Mouse (Mus musculus) kidney, postnatal 14 days (tissue): ENCODE results near the gene L2hgdh.

Source experiments
- DNase-seq: peaks from one replicate; pipeline ENCODE4 v3.0.0; 2022; ENCODE audit warnings: mixed read lengths

Gene L2hgdh

DNA sequence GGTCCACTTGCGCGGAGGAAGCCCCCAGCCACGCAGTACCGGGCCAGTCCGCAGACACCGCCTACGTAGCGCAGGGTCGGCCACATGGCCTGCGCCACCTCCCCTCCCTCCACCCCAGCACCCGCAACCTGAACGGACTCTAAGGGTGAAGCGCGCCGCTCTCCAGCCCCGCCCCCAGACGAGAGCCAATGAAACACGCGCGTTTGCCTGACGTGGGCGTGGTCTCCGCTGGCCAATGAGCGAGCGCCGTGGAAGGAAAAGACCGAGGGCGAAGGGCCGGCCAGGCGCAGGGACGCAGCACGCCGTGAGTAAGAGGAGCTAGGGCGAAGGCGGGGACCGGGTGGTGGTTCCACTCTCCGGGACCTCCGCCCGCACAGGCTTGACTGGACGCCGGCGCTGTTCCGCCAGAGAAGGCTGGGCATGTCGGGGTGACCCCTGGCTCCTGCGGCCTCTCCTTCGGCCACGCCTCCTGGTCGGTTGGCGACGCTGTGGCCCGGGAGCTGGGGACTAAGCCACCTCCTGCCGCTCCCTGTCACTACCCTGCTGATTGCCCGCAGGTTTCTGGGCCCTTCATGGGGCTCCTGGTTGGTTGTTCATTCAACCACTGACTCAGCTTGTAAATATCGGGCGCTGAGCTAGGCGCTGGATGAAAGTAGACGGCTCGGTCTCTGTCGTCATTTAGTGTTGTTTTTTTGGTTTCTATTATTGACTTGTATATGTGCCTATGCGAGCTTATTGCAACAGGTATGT lies at the start of gene L2hgdh, which contains the start of gene Atp5s:
Gene L2hgdh, minus strand, starts transcription at position 163 of the 750 bp plus-strand sequence.
Gene Atp5s, plus strand, starts transcription at position 240 of the 750 bp plus-strand sequence.
- peak; percentile 98 for DNase-seq

DNA sequence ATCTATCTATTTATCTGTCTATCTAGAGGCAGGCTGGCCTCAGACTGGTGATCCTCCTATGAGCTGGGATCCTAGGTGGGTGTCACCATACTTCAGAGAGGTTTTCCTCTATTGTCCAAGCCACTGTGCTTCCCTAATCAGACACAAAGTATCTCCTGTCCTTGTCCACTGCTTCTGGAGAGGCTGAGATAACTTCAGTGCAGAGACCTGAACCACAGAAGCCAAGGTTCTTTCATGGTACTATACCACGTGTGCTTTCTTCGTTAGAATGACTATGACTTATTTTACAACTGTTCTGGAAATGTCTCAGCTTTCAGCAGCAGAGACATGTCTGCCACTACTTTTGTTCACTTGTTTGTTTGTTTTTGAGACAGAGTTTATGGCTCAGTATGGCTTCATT lies 44.2 kb upstream of the L2hgdh start:
- DNase-seq, result no peak

DNA sequence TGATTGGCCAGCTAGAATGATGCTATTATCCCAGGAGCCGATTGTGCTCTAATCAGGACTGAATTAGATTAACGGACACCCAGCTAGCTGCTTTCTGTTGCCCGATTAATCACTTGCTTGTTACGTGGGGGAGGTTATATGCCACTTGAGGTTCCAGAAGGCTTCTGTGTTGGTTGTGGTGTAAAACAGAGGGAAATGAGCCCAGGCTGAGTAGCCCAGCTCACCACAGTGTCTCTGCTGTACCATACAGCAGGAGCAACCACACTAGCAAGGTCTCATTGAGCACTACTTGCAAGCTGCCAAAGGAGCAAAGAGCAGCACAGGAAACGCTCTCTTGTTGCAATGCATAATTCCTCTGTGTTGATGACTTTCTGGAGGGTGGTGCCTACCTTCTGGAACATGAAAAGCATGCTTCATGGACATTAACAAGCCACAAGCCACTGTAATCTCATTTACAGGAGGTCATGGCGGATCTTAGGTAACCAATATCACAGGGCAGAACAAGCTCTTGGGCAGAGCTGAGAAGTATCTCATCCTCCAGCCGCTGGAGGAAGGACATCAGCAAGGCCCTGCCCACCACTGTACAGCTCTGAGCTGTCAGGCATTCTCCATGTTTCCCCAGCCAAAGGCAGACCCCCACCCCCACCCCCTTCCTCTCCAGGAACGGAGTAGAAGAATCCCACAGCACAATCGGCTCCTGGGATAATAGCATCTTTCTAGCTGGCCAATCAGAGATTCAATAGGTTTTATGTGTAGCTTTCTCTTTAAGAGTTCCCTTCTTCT lies 43.0 kb upstream of the L2hgdh start:
- DNase-seq, result no peak

DNA sequence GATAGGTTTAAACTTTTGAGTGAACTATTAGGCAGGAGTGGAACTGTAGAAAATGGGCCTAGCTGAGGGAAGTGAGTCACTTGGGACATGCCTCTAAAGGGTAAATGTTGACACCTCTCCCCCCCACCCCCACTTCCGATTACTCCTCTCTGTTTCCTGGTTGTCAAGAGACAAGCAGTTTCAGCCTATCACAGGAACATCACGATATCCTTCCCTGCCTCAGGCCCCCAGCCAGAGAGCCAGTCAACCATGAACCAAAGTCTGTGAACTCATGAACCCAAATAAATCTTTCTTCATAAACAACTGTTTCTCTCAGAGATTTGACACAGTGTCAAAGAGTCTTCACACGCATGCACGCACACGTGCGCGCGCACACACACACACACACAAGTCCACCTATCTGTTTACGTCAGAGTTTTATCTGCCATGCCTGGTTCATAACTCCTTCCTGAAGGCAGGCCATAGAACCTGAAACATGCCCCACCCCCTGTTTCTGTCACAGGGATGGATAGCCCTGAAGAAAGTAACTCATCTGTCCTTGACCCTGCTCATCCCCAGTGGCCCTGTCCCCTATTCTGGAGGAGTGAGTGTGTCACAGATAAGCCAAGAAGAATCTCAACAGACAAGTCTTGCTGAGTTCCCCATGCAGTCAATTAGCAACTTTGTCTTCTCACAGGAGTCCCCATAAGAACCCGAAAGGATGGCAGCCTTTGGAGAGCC lies 41.7 kb upstream of the L2hgdh start:
- peak; percentile 77 for DNase-seq

DNA sequence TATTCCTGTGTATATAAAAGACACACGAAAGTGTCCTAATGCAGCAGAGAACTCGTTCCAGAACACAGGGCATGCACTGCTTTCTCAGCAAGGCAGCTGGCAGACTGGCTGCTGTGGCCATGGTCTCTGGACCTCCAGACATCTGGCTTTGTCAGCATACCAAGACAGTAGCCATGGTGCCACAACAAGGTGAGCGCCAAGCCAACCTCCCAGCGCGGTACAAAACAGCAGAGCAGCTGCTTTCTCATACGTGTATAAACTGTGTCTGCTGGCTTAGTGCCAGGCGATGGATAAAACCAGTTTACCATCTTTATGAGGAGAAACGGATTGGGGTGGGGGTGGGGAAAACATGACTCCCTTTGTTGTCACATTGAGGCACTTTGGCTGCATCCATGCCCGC lies 40.9 kb upstream of the L2hgdh start:
- peak; percentile 51 for DNase-seq

DNA sequence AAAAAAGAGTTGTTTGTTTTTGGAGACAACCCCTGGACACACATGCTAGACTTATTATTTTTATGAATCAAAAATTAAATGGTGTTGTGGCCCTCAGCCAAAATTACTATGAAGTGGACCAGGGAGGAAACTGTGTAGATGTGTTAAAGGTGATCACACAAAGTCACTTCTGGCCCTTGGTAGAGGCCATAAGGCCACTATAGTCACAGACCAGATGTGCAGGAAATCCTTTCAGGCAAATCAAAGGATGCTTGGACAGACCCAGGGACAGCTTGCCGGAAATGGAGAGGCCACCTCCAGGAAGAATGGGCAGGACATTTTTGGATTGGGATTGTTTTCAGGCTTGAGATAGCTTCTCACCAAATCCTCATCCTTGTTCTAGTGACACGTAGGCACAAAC lies 36.9 kb upstream of the L2hgdh start:
- peak; percentile 71 for DNase-seq

DNA sequence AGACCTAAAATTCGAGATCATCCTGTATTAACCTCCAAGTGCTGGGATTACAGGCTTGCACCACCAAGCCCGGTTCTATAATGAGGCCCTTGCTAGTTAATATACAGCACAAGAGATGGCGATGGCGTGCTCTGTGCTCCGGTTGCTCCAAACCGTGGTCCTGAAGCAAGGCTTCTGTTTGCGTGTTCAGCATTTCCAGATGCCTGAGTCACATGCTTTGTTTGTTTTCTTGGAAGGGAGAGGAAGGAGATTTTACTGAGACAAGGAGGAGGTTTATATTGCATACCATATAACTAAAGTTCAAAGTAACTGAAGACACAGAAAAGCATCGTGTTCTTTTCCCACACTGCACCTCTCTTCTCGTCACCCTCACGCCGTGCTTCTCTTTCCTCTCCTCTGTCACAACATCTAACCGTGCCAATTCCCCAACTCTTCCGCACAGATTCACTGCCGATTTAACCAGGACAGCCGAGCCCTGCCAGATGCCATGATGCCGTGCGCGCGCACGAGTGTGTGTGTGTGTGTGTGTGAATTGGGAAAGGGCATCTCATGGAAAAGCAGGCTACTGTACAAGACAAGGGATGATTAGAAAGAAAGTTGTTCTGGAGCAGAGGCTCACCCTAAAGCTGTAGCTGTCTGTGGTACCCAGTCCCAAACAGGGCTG lies 36.2 kb upstream of the L2hgdh start:
- no peak for DNase-seq

DNA sequence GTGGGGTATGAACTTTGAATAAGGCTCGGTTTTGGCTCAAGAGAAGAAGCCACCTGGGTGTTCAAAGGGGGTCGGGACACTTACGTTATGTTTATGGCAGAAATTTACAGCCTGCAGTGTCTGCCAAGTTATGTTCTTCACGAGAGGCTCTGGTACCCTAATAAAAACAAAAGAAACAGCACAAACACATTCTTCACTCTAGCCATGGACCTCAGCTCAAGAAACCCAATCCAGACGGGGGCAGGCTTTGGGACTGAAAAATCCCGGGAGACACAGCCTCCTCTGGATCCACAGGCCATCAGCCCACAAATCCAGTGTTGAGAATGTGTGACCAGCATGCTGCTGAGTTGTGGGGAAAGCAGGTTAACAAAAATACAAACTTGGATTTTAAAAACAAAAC lies 35.3 kb upstream of the L2hgdh start:
- no peak for DNase-seq

DNA sequence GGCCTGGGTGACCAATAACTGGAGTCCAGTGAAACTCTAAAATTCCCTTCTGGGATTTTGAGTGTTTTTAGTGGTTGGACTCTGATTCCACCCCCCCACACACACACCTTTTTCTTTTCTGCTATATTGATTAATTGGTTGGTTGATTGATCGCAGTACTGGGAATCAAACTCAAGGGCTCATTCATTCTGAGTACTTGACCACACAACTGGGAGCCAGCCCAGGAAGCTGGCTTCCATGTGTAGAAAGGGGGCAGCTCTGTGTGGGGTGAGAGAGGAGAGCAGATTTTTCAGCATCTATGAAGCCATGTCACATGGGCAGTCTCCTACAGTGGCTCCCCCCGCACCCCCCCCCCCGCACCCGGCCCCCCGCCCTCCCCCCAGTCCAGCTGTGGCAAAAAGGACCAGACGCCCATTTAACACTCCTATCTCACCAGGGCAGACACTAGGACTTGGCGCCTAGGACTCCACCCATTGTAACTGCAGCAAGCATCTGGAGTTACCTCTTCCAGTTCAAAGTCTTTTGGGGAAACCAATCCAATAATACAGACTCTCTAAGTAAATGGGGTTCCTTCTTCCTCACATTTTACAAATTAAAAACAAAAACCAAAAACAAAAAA lies 34.7 kb upstream of the L2hgdh start:
- no peak for DNase-seq

DNA sequence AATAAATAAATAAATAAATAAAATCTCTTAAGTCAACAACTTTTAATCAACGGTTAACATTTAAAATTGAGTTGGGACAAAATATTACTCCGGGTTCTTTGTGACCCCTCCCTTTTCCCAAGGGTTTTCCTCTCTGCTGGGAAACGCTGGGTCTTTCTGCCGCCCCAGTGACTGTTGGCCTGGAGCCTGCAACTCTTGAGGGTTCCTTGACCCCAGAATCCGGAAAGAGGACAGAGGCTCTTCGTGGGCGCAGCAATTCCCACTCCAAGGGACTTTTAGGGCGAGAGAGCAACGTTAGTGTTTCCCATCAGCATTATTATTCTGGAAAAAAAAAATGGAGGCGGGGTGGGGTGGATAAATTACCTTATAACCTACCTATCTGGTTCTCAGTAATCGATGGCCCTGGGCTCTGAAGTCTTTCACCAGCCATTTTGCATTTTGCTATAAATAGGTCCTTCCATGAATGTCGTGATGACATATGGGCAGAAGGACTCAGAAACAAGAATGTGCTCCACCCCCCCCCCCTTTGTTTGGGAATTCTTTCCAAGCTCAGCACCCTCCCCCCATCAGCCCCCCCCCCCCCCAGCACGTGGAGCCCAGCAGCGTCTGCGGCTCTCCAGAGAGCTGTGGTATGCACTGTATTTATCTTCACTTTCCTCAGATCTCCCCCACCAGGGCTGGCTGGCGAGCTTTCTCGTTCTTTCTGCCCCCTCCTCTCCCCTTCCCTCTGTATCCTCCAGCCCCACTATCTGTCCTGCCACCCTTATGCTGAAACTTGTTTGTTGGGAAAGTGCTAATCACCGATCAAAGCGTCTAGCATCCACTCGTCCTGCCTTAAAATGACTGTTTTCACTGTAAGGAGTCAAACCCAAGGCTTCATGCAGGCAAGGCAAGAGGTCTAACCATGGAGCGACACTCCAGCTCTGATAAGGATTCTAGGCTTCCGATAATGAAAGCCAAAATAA lies 33.8 kb upstream of the L2hgdh start:
- DNase-seq, result peak; percentile 78

DNA sequence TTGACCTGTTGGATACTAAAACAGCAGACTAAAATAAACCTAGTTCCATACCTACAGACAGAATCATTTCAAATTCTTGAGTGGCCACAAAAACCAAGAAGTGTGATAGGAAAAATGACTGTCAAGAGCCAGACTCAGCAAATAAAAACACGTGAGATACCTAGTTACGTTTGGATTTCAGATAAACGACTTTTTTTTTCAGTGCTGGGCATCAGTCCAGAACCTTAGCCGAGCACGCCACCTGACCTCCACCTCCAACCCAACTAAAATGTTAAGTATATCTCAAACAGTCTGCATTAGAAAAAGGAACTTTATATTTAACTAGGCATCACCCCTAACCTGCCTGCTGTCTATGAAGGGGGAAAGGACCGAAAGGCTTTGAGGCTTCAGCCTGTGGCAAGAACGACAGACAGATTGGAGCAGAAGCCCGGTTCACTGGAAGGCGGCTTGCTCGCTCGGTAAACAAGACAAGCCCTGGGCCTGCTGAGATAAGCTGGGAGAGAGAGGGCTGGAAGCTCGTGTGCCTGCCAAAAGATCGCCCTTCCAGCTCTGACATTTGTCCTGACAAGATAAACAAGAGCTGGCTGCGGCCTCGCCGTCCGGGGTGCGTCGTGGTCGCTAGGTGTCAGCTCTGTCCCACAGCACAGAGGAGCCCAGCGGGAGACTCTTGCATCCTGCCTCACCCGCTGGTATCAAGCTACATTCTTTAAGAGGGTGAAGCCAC lies 32.9 kb upstream of the L2hgdh start:
- peak; percentile 90 for DNase-seq

DNA sequence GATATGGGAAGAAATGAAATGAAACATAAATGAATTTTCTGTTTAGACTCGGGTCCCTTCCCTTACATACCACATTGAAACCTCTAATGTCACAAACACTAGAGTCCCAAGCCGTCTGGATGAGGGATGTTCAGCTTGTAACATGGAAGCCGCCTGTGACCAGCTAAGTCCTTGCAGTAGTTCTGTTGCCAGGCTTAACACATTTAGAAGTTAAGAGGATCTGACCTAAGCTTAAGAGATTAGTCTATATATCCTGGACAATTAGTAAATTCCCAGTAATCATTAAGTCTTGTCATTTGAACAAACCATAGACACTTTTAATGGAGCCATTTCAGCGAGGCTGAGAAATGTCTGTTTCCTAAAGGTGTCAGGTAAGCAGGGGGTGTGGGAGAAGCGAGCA lies 31.3 kb upstream of the L2hgdh start:
- no peak for DNase-seq

DNA sequence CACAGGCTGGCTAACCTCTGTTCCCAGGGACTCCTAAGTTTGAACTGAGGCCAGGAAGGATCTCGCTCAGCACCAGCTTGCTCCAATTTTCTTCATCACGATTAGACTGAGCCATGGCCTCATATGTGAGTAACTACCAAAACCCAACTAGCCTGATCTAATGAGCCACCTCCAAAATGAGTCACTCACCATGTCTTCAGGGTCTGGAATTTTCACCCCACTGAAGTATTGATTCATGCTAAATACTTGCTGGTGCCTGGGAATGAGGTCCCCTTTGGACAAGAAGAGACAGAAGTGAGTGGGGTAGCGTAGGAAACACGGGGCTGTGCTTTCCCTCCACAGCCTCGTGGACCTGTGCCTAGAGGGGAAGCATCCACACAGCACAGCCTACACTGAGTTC lies 29.3 kb upstream of the L2hgdh start:
- no peak for DNase-seq

DNA sequence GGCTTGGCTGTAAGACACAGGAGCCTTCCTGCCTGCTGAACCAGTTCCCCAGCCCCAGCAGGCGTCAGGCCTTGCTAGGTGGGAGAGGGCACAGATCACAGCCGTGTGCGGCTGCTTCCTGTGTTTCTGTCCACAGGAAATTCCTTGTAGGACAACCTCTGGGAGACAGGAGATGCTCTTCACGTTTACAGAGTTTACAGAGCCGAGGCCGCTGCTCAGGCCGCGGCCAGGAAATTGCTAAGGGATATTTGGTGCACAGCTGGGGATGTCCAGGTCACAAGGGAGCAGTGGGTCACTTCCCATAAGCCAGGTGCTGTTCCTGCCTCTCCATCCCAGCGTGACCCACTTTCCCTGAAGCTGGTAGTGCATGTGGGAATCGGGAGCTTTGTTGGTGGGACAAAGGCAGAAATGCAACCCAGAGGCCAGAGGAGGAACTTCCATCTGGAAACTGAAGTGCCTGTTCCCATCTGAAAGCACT lies 27.2 kb upstream of the L2hgdh start:
- peak; percentile 75 for DNase-seq

DNA sequence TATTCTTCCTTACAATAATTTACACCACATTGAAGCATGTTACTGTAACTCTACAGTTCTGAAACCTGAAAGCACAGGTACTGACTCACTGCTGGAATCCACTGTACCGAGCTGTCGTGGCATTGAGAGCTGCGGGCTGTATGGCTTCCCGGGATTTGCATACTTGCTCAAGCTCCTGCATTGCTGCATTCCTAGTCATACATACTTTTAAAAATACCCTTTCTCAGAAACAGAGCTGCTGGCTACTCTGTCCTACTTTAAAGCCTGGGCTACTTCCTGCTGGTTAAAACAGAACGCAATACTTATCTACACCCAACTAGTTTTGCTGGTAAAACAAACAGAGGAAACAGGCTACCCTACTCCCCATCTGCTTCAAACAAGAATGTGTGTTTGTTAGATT lies 19.5 kb upstream of the L2hgdh start:
- no peak for DNase-seq

DNA sequence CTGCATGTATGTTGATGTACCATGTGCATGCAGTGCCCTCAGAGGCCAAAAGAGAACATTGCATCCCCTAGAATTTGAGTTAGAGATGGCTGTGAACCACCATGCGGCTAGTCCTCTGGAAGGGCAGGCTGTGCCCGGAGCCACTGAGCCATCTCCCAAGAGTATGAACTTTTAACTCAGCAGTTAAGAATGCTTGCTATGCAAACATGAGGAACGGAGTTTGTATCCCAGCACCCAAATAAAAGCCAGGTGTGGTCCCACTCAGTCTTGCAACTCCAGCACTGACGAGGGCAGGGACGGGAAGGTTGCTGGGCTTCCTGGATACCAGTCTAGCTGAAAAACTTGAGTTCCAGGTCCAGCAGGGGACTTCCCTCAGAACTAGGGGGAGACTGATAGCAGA lies 17.3 kb upstream of the L2hgdh start:
- DNase-seq, result no peak

DNA sequence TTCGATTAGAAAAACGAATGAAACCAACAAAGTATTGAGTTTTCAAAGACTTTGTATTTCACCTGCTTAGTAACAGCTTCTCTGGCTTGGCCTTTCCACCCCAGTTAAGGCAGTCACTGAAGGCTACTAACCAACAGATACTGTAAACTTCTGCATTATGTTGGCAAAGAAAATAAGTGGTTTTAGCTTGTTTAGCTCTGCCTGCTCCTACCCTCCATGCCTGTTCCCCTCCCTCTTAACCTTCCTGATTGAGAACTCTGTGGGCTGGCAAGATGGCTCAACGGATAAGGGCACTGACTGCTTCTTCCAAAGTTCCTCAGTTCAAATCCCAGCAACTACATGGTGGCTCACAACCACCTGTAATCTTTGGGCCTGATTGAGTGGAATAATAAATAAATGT lies 9.2 kb upstream of the L2hgdh start:
- no peak for DNase-seq

DNA sequence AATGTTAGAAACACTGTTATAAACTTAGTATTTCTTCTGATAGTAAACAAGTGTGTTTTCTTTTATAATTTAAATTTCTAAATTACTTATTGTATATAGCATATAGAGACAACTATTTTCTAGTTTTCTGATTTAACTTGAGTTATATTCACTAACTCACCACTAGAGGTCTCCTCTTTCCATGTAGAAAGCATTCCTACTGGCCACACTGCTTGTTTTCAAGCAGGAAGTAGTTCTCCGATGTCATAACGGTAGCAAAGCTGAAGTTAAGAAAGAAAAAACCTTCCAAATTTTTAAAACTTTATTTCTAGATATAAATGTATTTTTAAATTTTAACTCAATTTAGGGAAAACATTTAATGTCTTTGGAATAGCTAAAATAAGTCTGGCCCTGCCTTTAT lies 8.8 kb upstream of the L2hgdh start:
- DNase-seq, result no peak

DNA sequence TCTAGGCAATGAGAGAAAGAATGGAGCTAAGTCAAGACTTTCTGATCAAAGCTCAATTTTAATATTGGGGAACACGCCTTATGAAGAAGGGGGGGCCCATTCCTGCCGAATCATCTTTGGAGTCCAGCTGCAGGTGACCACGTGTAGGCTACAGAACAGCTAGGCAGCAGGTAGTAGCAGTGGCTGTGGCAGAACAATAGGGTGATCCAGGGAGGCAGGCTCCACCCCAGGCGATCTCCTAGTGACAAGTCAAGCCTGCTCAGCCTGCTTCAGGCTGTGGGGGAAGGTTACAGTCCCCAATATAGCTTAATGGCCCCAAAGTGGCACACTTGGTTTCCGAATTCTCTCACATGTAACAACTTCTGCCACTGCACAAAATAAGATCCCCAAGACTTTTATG lies 7.5 kb upstream of the L2hgdh start:
- no peak for DNase-seq

DNA sequence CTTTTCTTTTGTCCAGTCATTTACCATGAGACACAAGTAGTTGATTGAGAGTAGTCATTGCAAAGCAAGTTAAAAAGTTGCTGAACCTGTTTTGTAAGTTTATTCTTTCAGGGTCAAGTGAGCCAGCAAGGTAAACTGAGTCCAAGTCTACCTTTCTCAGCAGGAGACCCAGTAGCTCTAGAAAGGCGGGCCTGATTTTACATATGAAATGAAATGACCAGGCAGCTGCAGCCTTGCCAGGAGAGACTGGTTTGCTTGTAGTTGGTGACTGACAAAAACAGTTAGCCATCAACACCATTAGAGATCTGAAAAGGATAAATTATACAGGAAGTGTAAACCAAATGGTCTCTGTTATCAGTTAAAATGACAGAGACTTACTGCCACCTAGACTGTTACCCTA lies 5.6 kb upstream of the L2hgdh start:
- DNase-seq, result no peak

DNA sequence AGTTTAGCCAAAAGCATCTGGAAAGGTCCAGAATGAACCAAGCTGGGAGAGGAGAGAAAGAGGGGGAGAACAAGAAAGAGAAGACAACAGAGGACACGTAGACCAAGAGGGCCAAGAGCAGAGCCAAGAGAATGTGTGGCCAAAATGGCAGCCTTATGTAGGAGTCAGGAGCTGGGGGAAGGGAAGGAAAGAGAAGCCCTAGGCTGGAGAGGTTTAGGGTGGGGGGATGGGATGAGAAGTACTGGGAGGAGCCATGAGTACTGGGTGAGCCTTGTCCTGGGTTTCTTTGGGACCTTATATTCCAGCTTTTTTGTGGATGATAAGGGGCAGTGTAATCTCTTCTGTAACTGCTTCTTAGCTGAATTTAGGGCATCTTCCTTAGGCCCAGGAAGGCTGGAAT lies 4.6 kb upstream of the L2hgdh start:
- no peak for DNase-seq
